Mouse (Mus musculus): ENCODE measurements around the gene Abcc6. TPM values are rescaled to one million over a fixed set of nuclear protein-coding genes. Genes with fewer than 3 reads are reported as not detected.

Abcc6 gene
- polyA plus RNA-seq, 1 experiment from 2014 or later: 0.37 TPM

DNA sequence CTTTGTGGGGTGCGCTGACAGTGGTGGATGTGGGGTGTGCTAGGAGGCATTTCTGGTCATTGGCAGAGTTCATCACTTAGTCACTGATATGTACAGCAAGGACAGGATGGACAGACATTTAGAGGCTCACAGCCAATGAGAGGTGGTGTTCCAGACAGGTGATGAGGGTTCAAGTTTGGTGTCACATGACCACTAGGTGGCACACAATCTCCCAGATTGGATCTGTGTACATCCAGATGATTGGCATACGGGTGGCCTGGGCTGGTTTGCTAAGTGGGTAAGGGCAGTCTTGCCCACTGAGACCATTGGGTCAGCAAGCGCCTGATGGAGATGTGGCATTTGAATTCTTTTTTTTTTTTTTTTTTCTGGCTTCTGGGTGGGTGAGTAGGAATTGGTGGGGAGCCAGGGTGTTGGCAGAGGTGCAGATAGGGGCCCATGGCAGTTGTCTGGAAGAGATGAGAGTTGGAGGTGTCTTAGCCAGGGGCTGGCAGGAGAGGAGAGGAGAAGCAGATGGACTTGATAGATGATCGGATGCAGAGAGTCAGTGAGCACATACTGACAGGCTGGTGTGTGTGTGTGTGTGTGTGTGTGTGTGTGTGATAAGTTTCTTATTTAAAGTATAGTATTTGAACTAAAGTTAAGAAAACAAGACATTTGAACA, 22.2 kb upstream of the Abcc6 start:
- Histone ChIP-seq H3K36me3 (ENCODE audit: control insufficient read depth, insufficient read depth, low read length) (peaks cover 42% of the 10 kb centered on the region), H3K4me3 (ENCODE audit: low read depth, low read length) (no peak overlapping the region), H3K9me3 (ENCODE audit: control insufficient read depth, low read length) (no peaks in the 10 kb centered on the region), H3K27me3 (ENCODE audit: control insufficient read depth, insufficient read depth, low read length) (no peaks in the 10 kb centered on the region), H3K4me2 (ENCODE audit: low read depth, low read length) (no peak overlapping the region), H3K9ac (replicated peaks; ENCODE audit: low read depth, low read length) (no peak overlapping the region), H3K27ac (ENCODE audit: low read depth, low read length) (no peak overlapping the region), H3K4me1 (ENCODE audit: control insufficient read depth, insufficient read depth, low read length) (no peaks in the 10 kb centered on the region)
- WGBS: 93% methylated on average over 4 of the region's 4 CpGs
- ATAC-seq (ENCODE audit: low read depth): no peak

DNA sequence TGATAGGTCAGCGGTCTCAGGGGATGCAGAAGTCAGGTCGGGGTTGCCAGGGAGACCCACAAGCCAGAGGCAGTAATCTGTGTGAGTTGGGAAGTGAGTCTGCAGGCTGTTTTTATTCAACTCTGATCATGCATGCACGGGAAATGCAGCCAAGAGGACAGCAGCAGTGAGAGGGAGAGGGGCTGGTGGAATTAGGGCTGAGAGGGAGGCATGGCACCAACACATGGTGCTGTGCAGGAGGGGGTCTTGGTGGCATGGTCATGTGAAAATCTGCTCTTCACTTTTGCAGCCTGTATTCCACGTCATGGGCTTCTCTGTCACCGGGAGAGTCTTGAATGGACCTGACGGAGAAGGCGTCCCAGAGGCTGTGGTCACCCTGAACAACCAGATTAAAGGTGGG, 19.9 kb upstream of the Abcc6 start:
- Histone ChIP-seq H3K4me1 (ENCODE audit: control insufficient read depth, insufficient read depth, low read length) (no peaks in the 10 kb centered on the region), H3K9ac (replicated peaks; ENCODE audit: low read depth, low read length) (no peak overlapping the region), H3K27me3 (ENCODE audit: control insufficient read depth, insufficient read depth, low read length) (no peaks in the 10 kb centered on the region), H3K9me3 (ENCODE audit: control insufficient read depth, low read length) (no peaks in the 10 kb centered on the region), H3K36me3 (ENCODE audit: control insufficient read depth, insufficient read depth, low read length) (peaks cover 49% of the 10 kb centered on the region), H3K27ac (ENCODE audit: low read depth, low read length) (no peak overlapping the region), H3K4me3 (ENCODE audit: low read depth, low read length) (no peak overlapping the region), H3K4me2 (ENCODE audit: low read depth, low read length) (no peak overlapping the region)
- WGBS: 79% methylated on average over 7 of the region's 7 CpGs
- no peak for ATAC-seq (ENCODE audit: low read depth)

DNA sequence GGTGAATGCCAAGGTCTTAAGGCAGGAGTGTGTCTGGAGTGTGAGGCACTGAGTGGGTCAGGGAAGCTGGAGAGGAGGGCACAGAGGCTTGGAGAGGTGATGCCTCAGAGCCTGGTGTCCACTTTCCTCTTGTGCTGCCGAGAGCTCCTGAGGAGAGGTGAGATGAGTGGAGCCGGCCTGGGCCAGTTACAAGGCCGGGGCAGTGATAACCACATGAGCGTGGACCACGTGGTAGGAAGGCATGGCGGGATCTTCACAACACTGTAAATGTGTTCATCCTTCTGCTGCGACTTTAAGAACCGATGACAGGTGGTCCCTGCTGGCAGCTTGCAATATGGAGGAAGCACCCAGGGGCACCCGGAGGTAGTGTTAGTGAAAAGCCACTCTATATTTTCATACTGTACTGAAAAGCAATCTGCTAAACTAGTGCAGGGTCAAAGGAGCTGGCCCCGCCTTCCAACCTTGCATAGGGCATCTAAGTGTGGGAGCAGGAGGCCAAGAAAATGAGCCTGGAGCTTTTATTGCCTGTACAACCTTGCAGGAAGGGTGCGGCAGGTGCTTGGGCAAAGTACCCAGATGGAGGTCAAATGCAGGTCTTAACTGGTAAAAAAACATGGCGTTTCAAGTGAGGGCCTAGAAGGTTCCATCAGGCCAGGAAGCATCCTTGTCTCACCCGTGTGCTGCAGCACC, 17.9 kb upstream of the Abcc6 start:
- Histone ChIP-seq H3K4me2 (ENCODE audit: low read depth, low read length) (no peak overlapping the region), H3K36me3 (ENCODE audit: control insufficient read depth, insufficient read depth, low read length) (peaks cover 52% of the 10 kb centered on the region), H3K4me1 (ENCODE audit: control insufficient read depth, insufficient read depth, low read length) (no peaks in the 10 kb centered on the region), H3K27me3 (ENCODE audit: control insufficient read depth, insufficient read depth, low read length) (no peaks in the 10 kb centered on the region), H3K27ac (ENCODE audit: low read depth, low read length) (no peak overlapping the region), H3K9ac (replicated peaks; ENCODE audit: low read depth, low read length) (no peak overlapping the region), H3K9me3 (ENCODE audit: control insufficient read depth, low read length) (no peaks in the 10 kb centered on the region), H3K4me3 (ENCODE audit: low read depth, low read length) (no peak overlapping the region)
- WGBS: 95% methylated on average over 13 of the region's 13 CpGs
- ATAC-seq (ENCODE audit: low read depth): no peak

DNA sequence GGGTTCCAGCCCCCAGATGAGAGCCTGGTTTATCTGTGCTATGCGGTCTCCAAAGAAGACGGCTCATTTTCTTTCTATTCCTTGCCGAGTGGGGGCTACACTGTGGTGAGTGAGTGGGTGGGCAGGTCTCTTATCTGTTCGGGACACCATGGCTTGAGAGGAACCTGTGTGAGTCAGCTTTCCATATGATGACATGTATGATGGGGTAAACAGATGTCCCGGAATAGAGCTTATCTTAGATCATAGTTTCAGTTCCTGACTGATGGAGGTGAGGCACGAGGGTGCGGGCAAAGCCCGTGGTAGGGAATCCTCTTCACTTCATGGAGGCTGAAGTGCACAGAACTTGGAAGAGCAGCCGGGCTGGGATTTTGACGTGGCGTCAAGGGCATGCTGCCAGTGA, 15.8 kb upstream of the Abcc6 start:
- H3K4me1 ChIP-seq (ENCODE audit: control insufficient read depth, insufficient read depth, low read length): no peaks in the 10 kb centered on the region
- H3K9me3 ChIP-seq (ENCODE audit: control insufficient read depth, low read length): no peaks in the 10 kb centered on the region
- 94% methylated on average over 11 of the region's 11 CpGs for WGBS
- no peak overlapping the region for H3K4me3 ChIP-seq (ENCODE audit: low read depth, low read length)
- no peak for ATAC-seq (ENCODE audit: low read depth)
- H3K9ac ChIP-seq (replicated peaks; ENCODE audit: low read depth, low read length): no peak overlapping the region
- H3K4me2 ChIP-seq (ENCODE audit: low read depth, low read length): no peak overlapping the region
- peaks cover 67% of the 10 kb centered on the region for H3K36me3 ChIP-seq (ENCODE audit: control insufficient read depth, insufficient read depth, low read length)
- no peak overlapping the region for H3K27ac ChIP-seq (ENCODE audit: low read depth, low read length)
- H3K27me3 ChIP-seq (ENCODE audit: control insufficient read depth, insufficient read depth, low read length): no peaks in the 10 kb centered on the region

DNA sequence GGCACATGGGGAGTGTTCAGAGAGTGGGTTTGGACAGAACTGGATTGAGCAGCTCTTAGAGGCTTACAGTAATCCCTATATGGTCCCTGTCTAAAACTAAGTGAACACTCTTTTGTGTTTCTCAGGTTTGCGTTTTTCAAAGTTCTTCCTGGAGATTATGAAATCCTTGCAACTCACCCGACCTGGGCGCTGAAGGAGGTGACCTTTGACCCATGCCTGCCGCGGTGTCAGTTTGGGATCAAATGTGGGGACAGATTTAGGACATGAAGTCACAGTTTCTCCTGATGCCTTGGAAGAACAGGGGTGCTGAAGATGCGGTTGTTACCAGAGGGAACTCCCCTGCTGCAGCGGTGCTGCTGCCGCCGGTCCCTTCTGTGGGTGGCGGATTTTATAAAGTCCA, 14.0 kb upstream of the Abcc6 start:
- H3K4me3 ChIP-seq (ENCODE audit: low read depth, low read length): no peak overlapping the region
- no peak overlapping the region for H3K27ac ChIP-seq (ENCODE audit: low read depth, low read length)
- 96% methylated on average over 10 of the region's 10 CpGs for WGBS
- H3K9ac ChIP-seq (replicated peaks; ENCODE audit: low read depth, low read length): no peak overlapping the region
- H3K4me2 ChIP-seq (ENCODE audit: low read depth, low read length): no peak overlapping the region
- H3K27me3 ChIP-seq (ENCODE audit: control insufficient read depth, insufficient read depth, low read length): no peaks in the 10 kb centered on the region
- no peak for ATAC-seq (ENCODE audit: low read depth)
- peaks cover 69% of the 10 kb centered on the region for H3K36me3 ChIP-seq (ENCODE audit: control insufficient read depth, insufficient read depth, low read length)
- H3K9me3 ChIP-seq (ENCODE audit: control insufficient read depth, low read length): no peaks in the 10 kb centered on the region
- H3K4me1 ChIP-seq (ENCODE audit: control insufficient read depth, insufficient read depth, low read length): no peaks in the 10 kb centered on the region

DNA sequence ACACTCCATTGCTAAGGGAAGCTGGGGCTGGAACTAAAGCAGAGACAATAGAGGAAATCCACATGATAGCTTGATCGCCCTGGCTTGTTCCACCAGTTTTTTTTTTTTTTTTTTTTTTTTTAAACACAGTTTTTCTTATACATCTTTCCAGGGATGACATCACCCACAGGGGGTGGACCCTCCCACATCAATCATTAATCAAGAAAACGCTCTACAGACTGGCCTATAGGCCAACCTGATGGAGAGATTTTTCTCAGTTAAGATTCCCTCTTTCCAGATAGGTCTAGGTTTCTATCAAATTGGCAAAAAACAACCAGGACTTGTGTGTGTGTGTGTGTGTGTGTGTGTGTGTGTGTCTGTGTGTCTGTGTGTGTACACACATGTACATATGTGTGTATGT, 9.8 kb upstream of the Abcc6 start:
- H3K27ac ChIP-seq (ENCODE audit: low read depth, low read length): no peak overlapping the region
- no peaks in the 10 kb centered on the region for H3K27me3 ChIP-seq (ENCODE audit: control insufficient read depth, insufficient read depth, low read length)
- no peak overlapping the region for H3K4me2 ChIP-seq (ENCODE audit: low read depth, low read length)
- H3K36me3 ChIP-seq (ENCODE audit: control insufficient read depth, insufficient read depth, low read length): peaks cover 44% of the 10 kb centered on the region
- no peak overlapping the region for H3K9ac ChIP-seq (replicated peaks; ENCODE audit: low read depth, low read length)
- H3K4me1 ChIP-seq (ENCODE audit: control insufficient read depth, insufficient read depth, low read length): peaks cover 3% of the 10 kb centered on the region
- WGBS: 74% methylated on average over 2 of the region's 2 CpGs
- no peaks in the 10 kb centered on the region for H3K9me3 ChIP-seq (ENCODE audit: control insufficient read depth, low read length)
- no peak overlapping the region for H3K4me3 ChIP-seq (ENCODE audit: low read depth, low read length)
- no peak for ATAC-seq (ENCODE audit: low read depth)

DNA sequence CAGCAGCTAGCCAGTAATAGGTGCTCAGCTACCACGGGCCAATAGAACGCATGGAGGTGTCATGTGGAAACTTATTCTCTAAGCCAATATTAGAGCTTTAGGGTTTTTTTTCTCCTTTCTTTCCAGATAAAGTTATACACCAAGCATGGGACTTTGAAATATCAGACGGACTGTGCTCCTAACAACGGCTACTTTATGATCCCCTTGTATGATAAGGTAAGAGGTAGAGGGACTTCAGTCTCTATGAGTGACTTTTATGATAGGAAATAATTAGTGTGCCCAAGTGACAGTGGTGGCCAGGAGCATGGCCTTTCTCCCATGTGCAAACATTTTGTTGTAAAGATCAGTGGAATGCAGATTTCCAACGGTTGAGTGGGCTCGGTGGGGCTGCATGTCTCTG, 7.3 kb upstream of the Abcc6 start:
- ATAC-seq (ENCODE audit: low read depth): no peak
- H3K4me3 ChIP-seq (ENCODE audit: low read depth, low read length): no peak overlapping the region
- no peak overlapping the region for H3K9ac ChIP-seq (replicated peaks; ENCODE audit: low read depth, low read length)
- H3K4me2 ChIP-seq (ENCODE audit: low read depth, low read length): no peak overlapping the region
- 93% methylated on average over 6 of the region's 6 CpGs for WGBS
- peaks cover 10% of the 10 kb centered on the region for H3K4me1 ChIP-seq (ENCODE audit: control insufficient read depth, insufficient read depth, low read length)
- no peaks in the 10 kb centered on the region for H3K27me3 ChIP-seq (ENCODE audit: control insufficient read depth, insufficient read depth, low read length)
- no peak overlapping the region for H3K27ac ChIP-seq (ENCODE audit: low read depth, low read length)
- H3K9me3 ChIP-seq (ENCODE audit: control insufficient read depth, low read length): no peaks in the 10 kb centered on the region
- peaks cover 20% of the 10 kb centered on the region for H3K36me3 ChIP-seq (ENCODE audit: control insufficient read depth, insufficient read depth, low read length)

DNA sequence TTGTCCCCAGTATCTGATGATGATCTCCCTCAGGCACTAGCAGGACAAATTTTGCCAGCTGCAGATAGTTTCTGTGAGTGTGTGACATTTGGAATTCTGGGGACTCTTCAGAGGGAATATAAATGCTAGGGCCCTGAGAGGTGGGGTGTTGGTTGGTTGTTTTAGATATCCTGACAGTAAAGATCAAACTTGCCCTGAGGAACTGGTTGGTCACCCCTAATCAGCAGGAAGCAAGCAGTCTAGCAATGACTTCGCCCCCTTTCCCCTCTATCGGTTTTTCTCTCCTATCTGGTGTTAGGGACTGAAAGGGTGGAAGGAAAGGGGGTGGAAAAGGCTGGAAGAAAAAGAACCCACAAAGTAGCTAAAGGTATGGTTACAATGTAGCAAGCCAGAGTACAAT, 5.4 kb upstream of the Abcc6 start:
- Histone ChIP-seq H3K27me3 (ENCODE audit: control insufficient read depth, insufficient read depth, low read length) (no peaks in the 10 kb centered on the region), H3K9ac (replicated peaks; ENCODE audit: low read depth, low read length) (no peak overlapping the region), H3K4me3 (ENCODE audit: low read depth, low read length) (no peak overlapping the region), H3K4me2 (ENCODE audit: low read depth, low read length) (no peak overlapping the region), H3K9me3 (ENCODE audit: control insufficient read depth, low read length) (no peaks in the 10 kb centered on the region), H3K36me3 (ENCODE audit: control insufficient read depth, insufficient read depth, low read length) (0 out of 2 replicates have a peak, but pooled peaks cover 3% of the 10 kb centered on the region), H3K4me1 (ENCODE audit: control insufficient read depth, insufficient read depth, low read length) (peaks cover 10% of the 10 kb centered on the region), H3K27ac (ENCODE audit: low read depth, low read length) (no peak overlapping the region)
- ATAC-seq (ENCODE audit: low read depth): no peak
- 92% methylated on average over 2 of the region's 2 CpGs for WGBS

DNA sequence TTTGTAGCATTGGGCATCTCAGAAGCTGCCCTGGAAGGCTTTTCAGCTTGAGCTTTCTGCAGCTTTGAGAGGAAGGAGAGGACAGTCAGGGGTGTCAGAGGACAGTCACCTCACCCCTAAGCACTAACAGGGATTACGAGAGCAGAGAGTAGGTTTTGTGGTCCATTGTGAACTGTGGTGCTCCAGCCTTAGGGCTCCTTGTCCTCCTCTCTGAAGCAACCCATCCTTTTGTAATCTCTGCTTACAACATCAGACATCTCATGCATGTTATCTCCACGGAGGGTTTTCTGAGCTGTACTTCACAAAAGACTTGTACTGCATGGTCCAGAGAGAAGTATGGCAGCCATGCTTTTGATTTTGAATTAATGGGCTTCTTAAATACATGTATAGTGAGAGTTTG, 4.9 kb upstream of the Abcc6 start:
- no peak overlapping the region for H3K4me3 ChIP-seq (ENCODE audit: low read depth, low read length)
- H3K36me3 ChIP-seq (ENCODE audit: control insufficient read depth, insufficient read depth, low read length): no peaks in the 10 kb centered on the region
- H3K9ac ChIP-seq (replicated peaks; ENCODE audit: low read depth, low read length): no peak overlapping the region; the same call in 1 of the 2 replicates
- no peaks in the 10 kb centered on the region for H3K27me3 ChIP-seq (ENCODE audit: control insufficient read depth, insufficient read depth, low read length)
- ATAC-seq (ENCODE audit: low read depth): no peak
- H3K4me1 ChIP-seq (ENCODE audit: control insufficient read depth, insufficient read depth, low read length): peaks cover 10% of the 10 kb centered on the region
- no peaks in the 10 kb centered on the region for H3K9me3 ChIP-seq (ENCODE audit: control insufficient read depth, low read length)
- WGBS: 76% methylated on average over 2 of the region's 2 CpGs
- H3K27ac ChIP-seq (ENCODE audit: low read depth, low read length): no peak overlapping the region
- peak overlapping the region; percentile 76 for H3K4me2 ChIP-seq (ENCODE audit: low read depth, low read length)
